Mouse (Mus musculus) layer of hippocampus, adult 2 months (tissue): ENCODE measurements around the gene Rsph1. TPM values are rescaled to one million over a fixed set of nuclear protein-coding genes. Genes with fewer than 3 reads are reported as not detected.
A peak's percentile ranks its signal among the peaks of the same experiment; 100 is the strongest.
"Not testable (repeated sequence)": the region's sequence is repeated elsewhere in the genome, so short reads cannot be mapped to it uniquely, and the experiment has no call there.

Experiments
- DNase-seq, 2 experiments: peaks; one replicate each; pipeline ENCODE4 v3.0.0; 2022; ENCODE audit warnings: low spot score in 2 of 2
- H3K27ac ChIP-seq: fragments of 200-600 bp; 2 replicates; pipeline ENCODE4 v1.8.1; 2022
- H3K4me3 ChIP-seq: fragments of 200-600 bp; 2 replicates; pipeline ENCODE4 v1.8.1; 2022; ENCODE audit warnings: mild to moderate bottlenecking
- CTCF ChIP-seq: fragments of 200-600 bp; conservative IDR thresholded peaks from 2 replicates; pipeline ENCODE4 v1.8.1; 2022; ENCODE audit warnings: antibody characterized with exemption, mild to moderate bottlenecking, moderate library complexity
- total RNA-seq, 2 experiments: library from RNA; stranded (reverse); gene quantifications; 2 replicates each; pipeline ENCODE4 v1.2.3; 2021

The Rsph1 gene
- total RNA-seq, 2 experiments from 2014 or later, result 11.4 to 15.8 TPM

GRCm38 (mm10) chr17:31281830-31282686 is 4.9 kb upstream of the Rsph1 start:
- Histone ChIP-seq H3K4me3 (no peak overlapping the region), H3K27ac (no peak overlapping the region)
- peak; percentile 75 for TF ChIP-seq CTCF
- no peak for DNase-seq

- Histone ChIP-seq H3K27ac (no peak overlapping the region), H3K4me3 (no peak overlapping the region)
- DNase-seq, result no peak
- TF ChIP-seq CTCF, result no peak
Observed at GRCm38 (mm10) chr17:31280269-31280668, 3.1 kb upstream of the Rsph1 start.

- no peak overlapping the region for H3K4me3 ChIP-seq
- H3K27ac ChIP-seq, result no peak overlapping the region
- no peak for DNase-seq
- no peak for TF ChIP-seq CTCF
Observed at GRCm38 (mm10) chr17:31279541-31279940, 2.4 kb upstream of the Rsph1 start.

GRCm38 (mm10) chr17:31277931-31278330 is 748 bp upstream of the Rsph1 start:
- TF ChIP-seq CTCF, result no peak
- no peak for DNase-seq
- peak overlapping the region; percentile 91 for H3K27ac ChIP-seq
- no peak overlapping the region for H3K4me3 ChIP-seq

- peak overlapping the region; percentile 91 for H3K27ac ChIP-seq
- TF ChIP-seq CTCF, result no peak
- DNase-seq, result no peak
- peak overlapping the region; percentile 67 for H3K4me3 ChIP-seq
Observed at GRCm38 (mm10) chr17:31276207-31276921, 819 bp downstream of the Rsph1 start.

- no peak for TF ChIP-seq CTCF
- DNase-seq, result no peak
- H3K4me3 ChIP-seq, result no peak overlapping the region
- H3K27ac ChIP-seq, result no peak overlapping the region
Observed at GRCm38 (mm10) chr17:31275181-31275580, 2.0 kb downstream of the Rsph1 start.

GRCm38 (mm10) chr17:31273631-31274030 is 3.6 kb downstream of the Rsph1 start:
- H3K27ac ChIP-seq, result no peak overlapping the region
- no peak overlapping the region for H3K4me3 ChIP-seq
- DNase-seq, result no peak
- no peak for TF ChIP-seq CTCF

GRCm38 (mm10) chr17:31272416-31273165 is 4.6 kb downstream of the Rsph1 start:
- no peak for DNase-seq
- Histone ChIP-seq H3K27ac (no peak overlapping the region), H3K4me3 (no peak overlapping the region)
- TF ChIP-seq CTCF, result no peak

GRCm38 (mm10) chr17:31271136-31271851 is 5.9 kb downstream of the Rsph1 start:
- peak; percentile 37 for TF ChIP-seq CTCF
- DNase-seq, result no peak
- H3K4me3 ChIP-seq, result no peak overlapping the region
- no peak overlapping the region for H3K27ac ChIP-seq

GRCm38 (mm10) chr17:31270736-31271135 is 6.4 kb downstream of the Rsph1 start:
- not testable (repeated sequence) for H3K27ac ChIP-seq, H3K4me3 ChIP-seq, DNase-seq

- Histone ChIP-seq H3K4me3 (no peak overlapping the region), H3K27ac (no peak overlapping the region)
- TF ChIP-seq CTCF, result no peak
- no peak for DNase-seq
Observed at GRCm38 (mm10) chr17:31270246-31270645, 6.9 kb downstream of the Rsph1 start.

GRCm38 (mm10) chr17:31269761-31270160 is 7.4 kb downstream of the Rsph1 start:
- DNase-seq, result no peak
- Histone ChIP-seq H3K27ac (no peak overlapping the region), H3K4me3 (no peak overlapping the region)
- no peak for TF ChIP-seq CTCF
